12 mouse cellular contexts compared by ENCODE assay signal in genomic region chr17:52603411-52603810, GRCm38 (mm10). TPM values are rescaled to one million over a fixed set of nuclear protein-coding genes. Genes with fewer than 3 reads are reported as not detected.
A peak's percentile ranks its signal among the peaks of the same experiment; 100 is the strongest.
DNase-seq lines count a peak whose midpoint lies in the region; ATAC-seq and TF ChIP-seq lines count a peak whose summit lies in the region.
"Had no signal": no experiment of that assay in that cellular context is flagged by ENCODE, and none has a peak within 500 bp of the region (broad histone marks: within the 10 kb centered on the region; RNA-seq: fewer than 3 reads in every experiment).

No protein-coding gene starts in this region.

- no peak overlapping the region for H3K27ac ChIP-seq in ES-E14 (ENCODE audit: insufficient read depth, low read depth, low read length, poor library complexity, severe bottlenecking)
- no peak overlapping the region for H3K27ac ChIP-seq in hindbrain, embryonic 12.5 days
- H3K27ac ChIP-seq in midbrain, embryonic 15.5 days = no peak overlapping the region
- H3K27ac ChIP-seq: lung, embryonic 15.5 days had no signal

- H3K9ac ChIP-seq in ES-E14 (ENCODE audit: insufficient read depth, low read depth, low read length, poor library complexity, severe bottlenecking) = no peak overlapping the region
- peak overlapping the region; percentile 80; the same call in 1 of the 2 replicates for H3K9ac ChIP-seq in hindbrain, embryonic 12.5 days
- peak overlapping the region; percentile 95 for H3K9ac ChIP-seq in midbrain, embryonic 15.5 days
- H3K9ac ChIP-seq: lung, embryonic 15.5 days had no signal

- no peaks in the 10 kb centered on the region for H3K9me3 ChIP-seq in ES-E14 (ENCODE audit: control insufficient read depth, insufficient read depth, low read depth, low read length)
- no peaks in the 10 kb centered on the region for H3K9me3 ChIP-seq in hindbrain, embryonic 12.5 days (replicated peaks)
- H3K9me3 ChIP-seq in midbrain, embryonic 15.5 days = no peaks in the 10 kb centered on the region
- H3K9me3 ChIP-seq: lung, embryonic 15.5 days had no signal

- no peaks in the 10 kb centered on the region for H3K4me1 ChIP-seq in ES-E14 (ENCODE audit: control insufficient read depth in 2 of 2, insufficient read depth in 2 of 2, low read length in 2 of 2, poor library complexity in 1 of 2)
- H3K4me1 ChIP-seq in hindbrain, embryonic 12.5 days = no peaks in the 10 kb centered on the region
- H3K4me1 ChIP-seq in midbrain, embryonic 15.5 days = peaks cover 22% of the 10 kb centered on the region
- H3K4me1 ChIP-seq: lung, embryonic 15.5 days had no signal

- no peak overlapping the region for H3K4me3 ChIP-seq in ES-E14 (ENCODE audit: insufficient read depth in 1 of 2, low read depth in 1 of 2, low read length in 2 of 2, poor library complexity in 1 of 2, severe bottlenecking in 1 of 2)
- peak overlapping the region; percentile 58 for H3K4me3 ChIP-seq in hindbrain, embryonic 12.5 days
- peak overlapping the region; percentile 92 for H3K4me3 ChIP-seq in midbrain, embryonic 15.5 days

- peak overlapping the region; percentile 83 for H3K4me2 ChIP-seq in hindbrain, embryonic 12.5 days (replicated peaks)
- H3K4me2 ChIP-seq in midbrain, embryonic 15.5 days = peak overlapping the region; percentile 96

- 7% methylated on average over 5 of the region's 5 CpGs for WGBS in hindbrain, embryonic 12.5 days
- WGBS in midbrain, embryonic 15.5 days = 5% methylated on average over 5 of the region's 5 CpGs

- in situ Hi-C loops in ES-E14 (cut with MboI; ENCODE audit: low sequenced_read_pairs in 2 of 2, unreplicated experiment in 2 of 2) = no loop called here

- H3K36me3 ChIP-seq in ES-E14 (ENCODE audit: control insufficient read depth, insufficient read depth, low read length, poor library complexity, severe bottlenecking) = no peaks in the 10 kb centered on the region
- no peaks in the 10 kb centered on the region for H3K36me3 ChIP-seq in hindbrain, embryonic 12.5 days
- H3K36me3 ChIP-seq in midbrain, embryonic 15.5 days (replicated peaks) = no peaks in the 10 kb centered on the region
- H3K36me3 ChIP-seq: lung, embryonic 15.5 days had no signal

- peaks cover 15% of the 10 kb centered on the region for H3K27me3 ChIP-seq in hindbrain, embryonic 12.5 days
- H3K27me3 ChIP-seq in midbrain, embryonic 15.5 days (replicated peaks) = no peaks in the 10 kb centered on the region

- no peak for ATAC-seq in hindbrain, embryonic 12.5 days (ENCODE audit: low FRiP score)
- no peak for ATAC-seq in midbrain, embryonic 15.5 days (replicated peaks)
- ATAC-seq in megakaryocyte progenitor cell, adult 5-6 weeks (replicated peaks; ENCODE audit: poor library complexity) = no peak

- DNase-seq in ES-E14 (ENCODE audit: low read depth, low spot score) = peak; percentile 50
- DNase-seq in embryo, embryonic 11 days = peak; percentile 52
- DNase-seq in urinary bladder, adult 18-20 months (ENCODE audit: low spot score in 2 of 2) = no peak
- no peak for DNase-seq in heart, adult 18-20 months
- no peak for DNase-seq in urinary bladder, postnatal 25 days (ENCODE audit: low spot score)
- DNase-seq: layer of hippocampus, postnatal 36 days; thymus, postnatal 25 days had no signal

TF ChIP-seq in ES-E14, 5 proteins besides CTCF, POLR2A, EP300 and RAD21:
- TF ChIP-seq ZC3H11A (IDR thresholded peaks at IDR 0.05; ENCODE audit: borderline replicate concordance, low read depth, low read length) (no peak), MAFK (IDR thresholded peaks at IDR 0.05; ENCODE audit: insufficient read depth, low read depth, low read length) (no peak), HCFC1 (IDR thresholded peaks at IDR 0.05; ENCODE audit: borderline replicate concordance, insufficient read depth, low read length) (no peak), CHD2 (IDR thresholded peaks at IDR 0.05; ENCODE audit: low read depth, low read length) (no peak)

RNA-seq across cellular contexts. Expression of gene Kcnh8, which starts 0.9 kb away (rescaled TPM):
- total RNA-seq in ES-E14 (2012; rRNA removed) = 0.18 and 0.53 TPM in 2 replicates
- 4.2 and 4.6 TPM in 2 replicates for polyA plus RNA-seq in hindbrain, embryonic 12.5 days (2016; fragmentation: Nextera tagmentation; extraction: Ambion mirVana)
- polyA plus RNA-seq in midbrain, embryonic 15.5 days (2015; fragmentation: Nextera tagmentation; extraction: Ambion mirVana) = 4.7 and 5.5 TPM in 2 replicates
- total RNA-seq in megakaryocyte progenitor cell, adult 5-6 weeks (2015) = not detected in 2 replicates
- not detected in 2 replicates for total RNA-seq in megakaryocyte progenitor cell, adult 5-6 weeks (2017)
- total RNA-seq in heart, adult 18-20 months (2021) = not detected
- polyA plus RNA-seq: heart, embryonic 16.5 days had no signal

Comparison
In these comparisons a context has a peak if more than half of its experiments do, and no peak if none do; other contexts are left out.
1. DNase-seq: peak in ES-E14 (single experiment) and embryo, embryonic 11 days (single experiment); none in urinary bladder, adult 18-20 months (0 of 2), heart, adult 18-20 months (0 of 2) and urinary bladder, postnatal 25 days (single experiment).
2. H3K4me3 ChIP-seq: peak in hindbrain, embryonic 12.5 days (single experiment) and midbrain, embryonic 15.5 days (single experiment); none in ES-E14 (0 of 2).